Mouse (Mus musculus) CD4-positive, CD25-positive, alpha-beta regulatory T cell, adult 9 weeks (primary cell): ENCODE measurements around the gene Scaper. TPM values are rescaled to one million over a fixed set of nuclear protein-coding genes. Genes with fewer than 3 reads are reported as not detected.

Experiments
- polyA plus RNA-seq: library from polyadenylated mRNA; unstranded; fragments of 100-300 nt; shearing (Covaris generic); gene quantifications from one replicate; pipeline ENCODE4 v1.2.1, GENCODE M21; 2017

The Scaper gene
- 34.8 TPM for polyA plus RNA-seq

DNA sequence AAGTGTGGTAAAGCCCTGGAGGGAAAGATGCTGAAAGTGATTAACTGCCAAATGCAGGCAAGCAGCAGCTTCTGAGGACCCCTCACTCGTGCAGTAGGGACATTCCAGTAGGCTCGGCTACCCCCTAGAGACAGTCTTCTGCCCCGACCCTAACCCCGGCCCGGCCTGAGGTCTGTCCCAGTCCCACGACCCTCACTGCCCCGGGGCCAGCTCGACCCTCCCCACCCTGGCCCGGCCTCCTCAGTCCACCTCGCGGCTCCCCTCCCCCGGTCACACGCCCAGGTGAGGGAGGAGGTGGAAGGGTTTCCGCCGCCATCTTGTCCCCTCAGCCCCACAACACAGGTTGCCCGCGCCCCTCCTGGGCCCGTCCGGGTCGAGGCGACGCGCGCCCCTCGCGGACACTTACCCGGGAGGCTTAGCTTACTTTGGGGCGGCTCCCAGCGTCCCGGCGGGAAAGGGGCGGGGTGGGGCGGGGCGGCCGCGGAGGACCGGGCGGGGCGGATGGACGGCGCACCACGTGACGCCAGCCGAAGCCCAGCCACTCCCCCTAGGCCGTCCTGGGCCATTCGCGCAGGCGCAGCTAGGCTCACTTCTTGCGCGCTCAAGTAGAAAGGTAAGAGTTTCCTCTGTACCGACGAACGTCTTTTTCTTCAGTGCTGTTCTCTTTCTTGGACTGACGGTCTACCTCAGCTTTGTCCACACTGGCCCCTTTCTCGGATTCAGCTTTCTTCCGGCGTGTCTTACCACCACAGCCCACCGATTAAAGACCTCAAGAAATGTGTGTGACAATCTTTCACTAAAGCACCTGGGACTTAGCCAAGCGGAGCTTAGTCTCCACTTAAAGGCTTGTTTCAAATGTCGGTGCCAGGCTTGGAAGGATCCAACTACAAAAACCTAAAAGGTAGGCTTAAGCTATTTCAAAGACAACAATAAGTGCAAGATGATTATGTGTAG is at the start of gene Scaper:
TSS of gene Scaper (minus strand) at position 456 of the 954 bp plus-strand sequence.

GRCm38 (mm10) chr9:55538377-55538776 is 399.5 kb downstream of the Scaper start, which contains the start of gene Isl2:
Gene Isl2, plus strand, starts transcription at chr9:55538672.

DNA sequence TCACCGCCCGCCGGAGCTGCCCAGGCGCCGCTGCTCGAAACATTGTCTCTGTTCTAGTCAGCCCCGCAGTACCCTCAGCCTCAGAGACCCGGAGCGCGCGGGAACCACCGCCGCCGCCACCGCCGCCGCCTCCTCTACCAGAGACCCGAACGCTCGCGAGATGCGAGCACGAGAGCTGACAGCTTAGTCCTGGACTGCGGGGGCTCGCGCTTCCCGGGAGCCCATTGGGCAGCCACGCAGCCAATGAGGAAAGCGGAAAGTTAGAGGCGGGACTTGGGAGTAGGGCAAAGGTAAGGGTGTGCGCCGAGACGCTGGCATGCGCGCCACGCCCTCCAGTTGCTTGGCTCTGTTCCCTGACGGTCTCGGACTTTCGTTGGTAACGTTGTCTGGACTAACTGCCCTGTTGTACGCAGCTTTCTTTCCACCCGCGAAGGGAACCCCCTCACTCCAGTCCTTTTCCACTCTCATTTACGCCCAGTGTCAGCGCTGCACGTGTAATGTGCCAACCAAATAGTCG is 425.8 kb downstream of the Scaper start, which contains the start of gene Etfa:
TSS of gene Etfa (minus strand) at position 217 of the 517 bp plus-strand sequence.

Other genes starting within 250 kb of the Scaper start
- not detected for gene 4930563M21Rik, start 72.4 kb upstream of the Scaper start, polyA plus RNA-seq
- gene Rcn2, start 103.7 kb upstream of the Scaper start, polyA plus RNA-seq: 11.6 TPM
- gene Pstpip1, start 151.8 kb upstream of the Scaper start, polyA plus RNA-seq: 167 TPM
- gene Tspan3, start 227.4 kb upstream of the Scaper start, polyA plus RNA-seq: 35.2 TPM